Mouse (Mus musculus) ES-CJ7 (cell line): ENCODE results near the gene Timm44.
"Not testable (repeated sequence)": the region's sequence is repeated elsewhere in the genome, so short reads cannot be mapped to it uniquely, and the experiment has no call there.

Experiments used
- DNase-seq: peaks from one replicate; pipeline ENCODE4 v3.0.0; 2011; ENCODE audit warnings: low read depth, low spot score

Timm44 gene

GRCm38 (mm10) chr8:4265160-4265914 lies 10.4 kb downstream of the Timm44 start:
- DNase-seq = no peak

GRCm38 (mm10) chr8:4263105-4263791 lies 12.5 kb downstream of the Timm44 start:
- no peak for DNase-seq

- no peak for DNase-seq
Measured at GRCm38 (mm10) chr8:4259805-4260170, 15.9 kb downstream of the Timm44 start.

- DNase-seq = peak; percentile 94
Measured at GRCm38 (mm10) chr8:4259125-4259804, 16.4 kb downstream of the Timm44 start, which contains the start of gene Ctxn1. TSS of gene Ctxn1 (minus strand) at chr8:4259274.

- peak; percentile 87 for DNase-seq
Measured at GRCm38 (mm10) chr8:4258678-4259077, 17.0 kb downstream of the Timm44 start.

GRCm38 (mm10) chr8:4258233-4258632 lies 17.5 kb downstream of the Timm44 start:
- DNase-seq = peak; percentile 90

- DNase-seq = no peak
Measured at GRCm38 (mm10) chr8:4257350-4257749, 18.4 kb downstream of the Timm44 start.

GRCm38 (mm10) chr8:4256911-4257310 lies 18.8 kb downstream of the Timm44 start:
- DNase-seq = no peak

- DNase-seq = not testable (repeated sequence)
Measured at GRCm38 (mm10) chr8:4255471-4255870, 20.2 kb downstream of the Timm44 start.

- DNase-seq = peak; percentile 61
Measured at GRCm38 (mm10) chr8:4254001-4254400, 21.7 kb downstream of the Timm44 start.

GRCm38 (mm10) chr8:4252934-4253841 lies 22.5 kb downstream of the Timm44 start, which contains the start of gene Snapc2:
TSS of gene Snapc2 (plus strand) at chr8:4253080.
- peak; percentile 96 for DNase-seq

GRCm38 (mm10) chr8:4252116-4252760 lies 23.5 kb downstream of the Timm44 start:
- DNase-seq = no peak

GRCm38 (mm10) chr8:4250306-4250970 lies 25.3 kb downstream of the Timm44 start:
- DNase-seq = peak; percentile 83

- DNase-seq = peak; percentile 79
Measured at GRCm38 (mm10) chr8:4249213-4249612, 26.5 kb downstream of the Timm44 start.

GRCm38 (mm10) chr8:4247951-4248540 lies 27.7 kb downstream of the Timm44 start, which contains the start of gene Tgfbr3l:
TSS of gene Tgfbr3l (plus strand) at chr8:4248214.
- DNase-seq = no peak

GRCm38 (mm10) chr8:4247241-4247640 lies 28.5 kb downstream of the Timm44 start:
- no peak for DNase-seq

GRCm38 (mm10) chr8:4245737-4246136 lies 30.0 kb downstream of the Timm44 start:
- DNase-seq = no peak

GRCm38 (mm10) chr8:4245061-4245460 lies 30.7 kb downstream of the Timm44 start:
- DNase-seq = no peak

- DNase-seq = no peak
Measured at GRCm38 (mm10) chr8:4239193-4239890, 36.4 kb downstream of the Timm44 start.
